Mouse (Mus musculus) CH12.LX (cell line): Measurements from ENCODE around the gene Sema3b. TPM values are rescaled to one million over a fixed set of nuclear protein-coding genes. Genes with fewer than 3 reads are reported as not detected.

Experiments used
- DNase-seq: peaks from one replicate; pipeline ENCODE4 v3.0.0-alpha.2; 2013; ENCODE audit errors: extremely low read depth
- H3K27ac ChIP-seq: 2 replicates; pipeline ENCODE4 v1.5.1; 2012; ENCODE audit warnings: low read depth, mild to moderate bottlenecking, control low read depth, moderate library complexity; ENCODE audit not compliant: insufficient read depth
- H3K27me3 ChIP-seq: replicated peaks from 2 replicates; pipeline ENCODE3; 2012; ENCODE audit warnings: inconsistent platforms
- H3K36me3 ChIP-seq, 2 experiments: replicated peaks in 1 of 2; 2 replicates each; pipeline versions ENCODE3 to v1.6.1; 2012; ENCODE audit warnings: inconsistent platforms in 1 of 2, low read length in 1 of 2, mild to moderate bottlenecking in 1 of 2, mixed read lengths in 1 of 2, moderate library complexity in 1 of 2; ENCODE audit not compliant: control insufficient read depth in 1 of 2, insufficient read depth in 1 of 2
- H3K4me1 ChIP-seq, 2 experiments: 2 replicates each; pipeline ENCODE4 v1.6.1; 2012; ENCODE audit warnings: inconsistent platforms in 1 of 2, moderate library complexity in 1 of 2; ENCODE audit not compliant: insufficient read depth in 2 of 2, control insufficient read depth in 1 of 2
- H3K4me2 ChIP-seq: 2 replicates; pipeline ENCODE4 v1.6.1; 2012; ENCODE audit warnings: low read depth, mild to moderate bottlenecking, control low read depth; ENCODE audit not compliant: poor library complexity, insufficient read depth, severe bottlenecking
- H3K4me3 ChIP-seq, 3 experiments: fragments of 150-350 bp in 1 of 3; sonication (generic) in 1 of 3; replicated peaks in 1 of 3; 2 replicates each; pipeline versions ENCODE3 to v1.5.1; 2011 to 2012; ENCODE audit warnings: low read depth in 2 of 3, low read length in 2 of 3, mild to moderate bottlenecking in 2 of 3, moderate library complexity in 2 of 3, control low read depth in 1 of 3, improper control_type of control experiment in 1 of 3, inconsistent platforms in 1 of 3, mixed read lengths in 1 of 3; ENCODE audit not compliant: poor library complexity in 1 of 3
- H3K79me2 ChIP-seq: replicated peaks from 2 replicates; pipeline ENCODE4 v1.6.1; 2012; ENCODE audit warnings: mild to moderate bottlenecking, moderate library complexity; ENCODE audit not compliant: control insufficient read depth, poor library complexity, insufficient read depth, severe bottlenecking; ENCODE audit errors: extremely low read depth
- H3K9ac ChIP-seq: 2 replicates; pipeline ENCODE4 v1.6.1; 2012; ENCODE audit warnings: low read depth, mild to moderate bottlenecking, control low read depth, moderate library complexity; ENCODE audit not compliant: insufficient read depth
- H3K9me3 ChIP-seq: replicated peaks from 2 replicates; pipeline ENCODE3; 2012; ENCODE audit warnings: low read length, inconsistent platforms, mixed read lengths
- BHLHE40 ChIP-seq: IDR thresholded peaks from 2 replicates; pipeline ENCODE4 v1.6.1; 2011; ENCODE audit warnings: mild to moderate bottlenecking, low read depth, low read length, improper control_type of control experiment
- CHD1 ChIP-seq: IDR thresholded peaks from 2 replicates; pipeline ENCODE4 v1.6.1; 2012; ENCODE audit warnings: low read depth, low read length, improper control_type of control experiment, inconsistent platforms
- CHD2 ChIP-seq: IDR thresholded peaks from 2 replicates; pipeline ENCODE4 v1.6.1; 2011; ENCODE audit warnings: low read length, improper control_type of control experiment
- E2F4 ChIP-seq: IDR thresholded peaks from 2 replicates; pipeline ENCODE4 v1.6.1; 2011; ENCODE audit warnings: low read depth, low read length, improper control_type of control experiment; ENCODE audit not compliant: insufficient replicate concordance
- ELF1 ChIP-seq: IDR thresholded peaks from 2 replicates; pipeline ENCODE4 v1.6.1; 2014; ENCODE audit warnings: low read depth, mild to moderate bottlenecking, inconsistent platforms, low read length, improper control_type of control experiment
- EP300 ChIP-seq: IDR thresholded peaks from 2 replicates; pipeline ENCODE4 v1.6.1; 2011; ENCODE audit warnings: low read length, improper control_type of control experiment
- ETS1 ChIP-seq: conservative IDR thresholded peaks from 2 replicates; pipeline ENCODE4 v1.6.1; 2012; ENCODE audit warnings: low read depth, mild to moderate bottlenecking, inconsistent platforms, low read length, improper control_type of control experiment, moderate library complexity
- GABPA ChIP-seq: IDR thresholded peaks from 2 replicates; pipeline ENCODE4 v1.6.1; 2012; ENCODE audit warnings: low read depth, low read length, improper control_type of control experiment, inconsistent platforms; ENCODE audit not compliant: insufficient replicate concordance
- JUND ChIP-seq: conservative IDR thresholded peaks from 2 replicates; pipeline ENCODE4 v1.6.1; 2011; ENCODE audit warnings: low read depth, low read length, improper control_type of control experiment
- KAT2A ChIP-seq: IDR thresholded peaks from 2 replicates; pipeline ENCODE4 v1.6.1; 2012; ENCODE audit warnings: low read length, improper control_type of control experiment, inconsistent platforms; ENCODE audit not compliant: insufficient replicate concordance
- MAZ ChIP-seq: IDR thresholded peaks from 2 replicates; pipeline ENCODE4 v1.6.1; 2012; ENCODE audit warnings: low read depth, mild to moderate bottlenecking, inconsistent platforms, low read length, improper control_type of control experiment, moderate library complexity
- MEF2A ChIP-seq: IDR thresholded peaks from 2 replicates; pipeline ENCODE4 v1.6.1; 2014; ENCODE audit warnings: low read depth, mild to moderate bottlenecking, inconsistent platforms, low read length, improper control_type of control experiment, borderline replicate concordance
- MYC ChIP-seq: IDR thresholded peaks from 2 replicates; pipeline ENCODE4 v1.6.1; 2011; ENCODE audit warnings: low read depth, mild to moderate bottlenecking, improper control_type of control experiment, low read length
- RCOR1 ChIP-seq: conservative IDR thresholded peaks from 2 replicates; pipeline ENCODE4 v1.6.1; 2012; ENCODE audit warnings: low read depth, mild to moderate bottlenecking, inconsistent platforms, low read length, improper control_type of control experiment
- SIN3A ChIP-seq: IDR thresholded peaks from 2 replicates; pipeline ENCODE4 v1.6.1; 2012; ENCODE audit warnings: low read length, improper control_type of control experiment, inconsistent platforms
- SMC3 ChIP-seq: IDR thresholded peaks from 2 replicates; pipeline ENCODE4 v1.6.1; 2011; ENCODE audit warnings: low read depth, low read length, improper control_type of control experiment
- UBTF ChIP-seq: IDR thresholded peaks from 2 replicates; pipeline ENCODE4 v1.6.1; 2012; ENCODE audit warnings: low read depth, mild to moderate bottlenecking, inconsistent platforms, low read length, improper control_type of control experiment, moderate library complexity
- USF2 ChIP-seq: conservative IDR thresholded peaks from 2 replicates; pipeline ENCODE4 v1.6.1; 2011; ENCODE audit warnings: low read depth, low read length, improper control_type of control experiment
- ZC3H11A ChIP-seq: IDR thresholded peaks from 2 replicates; pipeline ENCODE4 v1.6.1; 2012; ENCODE audit warnings: low read depth, mild to moderate bottlenecking, inconsistent platforms, low read length, improper control_type of control experiment
- dilution Hi-C: fragments of 300-500 bp; cut with MboI; formaldehyde crosslinking; loops from 2 replicates; pipeline ENCODE4 v1.14.3; 2020; ENCODE audit warnings: low sequenced_read_pairs; ENCODE audit not compliant: extremely low pct_unique_long_range_greater_than_20kb, extremely low pct_ligation_motif_present
- in situ Hi-C: fragments of 300-500 bp; cut with MboI; formaldehyde crosslinking; loops from 3 replicates; pipeline ENCODE4 v1.14.3; 2019; ENCODE audit warnings: low sequenced_read_pairs, low pct_ligation_motif_present, low pct_unique_long_range_greater_than_20kb, mixed read lengths
- polyA plus RNA-seq: library from polyadenylated mRNA; unstranded; fragments of >175 nt; gene quantifications from 2 replicates; pipeline ENCODE4 v1.2.1, GENCODE M21; 2012; ENCODE audit warnings: low read depth; ENCODE audit not compliant: insufficient read length
- total RNA-seq, 2 experiments: library from RNA; depleted of rRNA; stranded (reverse); fragments of 300-350 nt in 1 of 2; fragments of >200 nt in 1 of 2; gene quantifications; 2 replicates each; pipeline ENCODE4 v1.2.3; 2012 to 2014

The Sema3b gene
- total and polyA plus RNA-seq, 3 experiments, result 4.3 to 11.6 (median 8.0) TPM

DNA sequence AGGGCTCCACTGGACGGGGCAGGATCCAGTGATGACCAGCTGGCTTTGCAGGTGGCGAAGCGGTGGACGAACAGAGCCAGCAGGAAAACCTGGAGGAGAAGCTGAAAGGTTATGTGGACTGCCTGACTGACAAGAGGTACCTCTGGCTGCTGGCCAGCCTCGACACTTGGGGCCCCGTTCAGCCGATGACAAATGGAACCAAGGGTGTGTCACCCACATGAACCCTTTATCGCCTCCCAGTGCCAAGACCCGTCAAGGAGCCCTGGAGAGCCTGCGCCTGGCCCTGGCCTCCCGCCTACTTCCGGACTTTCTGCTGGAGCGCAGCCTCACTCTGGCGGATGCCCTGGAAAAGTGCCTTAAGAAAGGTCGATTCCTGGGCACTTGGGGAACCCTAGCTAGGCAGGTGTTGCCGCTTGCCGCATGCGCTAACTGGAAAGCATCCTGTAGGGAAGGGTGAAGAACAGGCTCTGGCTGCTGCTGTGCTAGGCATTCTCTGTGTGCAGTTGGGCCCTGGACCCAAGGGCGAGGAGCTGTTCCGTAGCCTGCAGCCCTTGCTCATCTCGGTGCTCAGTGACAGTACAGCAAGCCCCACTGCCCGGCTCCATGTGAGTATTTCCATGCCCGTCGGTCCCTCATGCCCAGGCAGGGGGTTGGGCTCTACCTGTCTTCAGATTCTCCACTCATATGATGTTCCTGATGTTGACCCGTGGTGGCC is 18.8 kb downstream of the Sema3b start:
- DNase-seq, result no peak
- no peak overlapping the region for H3K27ac ChIP-seq
- TF ChIP-seq MAZ (no peak), E2F4 (no peak), USF2 (no peak), MYC (no peak), ZC3H11A (no peak), SMC3 (no peak), UBTF (no peak), MEF2A (no peak), EP300 (no peak), KAT2A (no peak), SIN3A (no peak), CHD2 (no peak), ELF1 (no peak), CHD1 (no peak), RCOR1 (no peak), BHLHE40 (no peak), JUND (no peak), ETS1 (no peak), GABPA (no peak)
- TF ChIP-seq, all 38 proteins: peak for 0
- Histone ChIP-seq H3K4me3 (no peak overlapping the region), H3K36me3 (peaks cover 44 to 66% of the 10 kb centered on the region in 2 experiments), H3K27me3 (no peaks in the 10 kb centered on the region), H3K9me3 (no peaks in the 10 kb centered on the region), H3K79me2 (peaks cover 18% of the 10 kb centered on the region), H3K9ac (no peak overlapping the region), H3K4me2 (no peak overlapping the region), H3K4me1 (peaks cover 8 to 22% of the 10 kb centered on the region in 2 experiments)
- dilution Hi-C loops, result no loop called here
- in situ Hi-C loops, result no loop called here
